Mouse (Mus musculus) heart, embryonic 11.5 days (tissue): ENCODE results near the gene Slc2a1. TPM values are rescaled to one million over a fixed set of nuclear protein-coding genes. Genes with fewer than 3 reads are reported as not detected.
A peak's percentile ranks its signal among the peaks of the same experiment; 100 is the strongest.

ENCODE experiments used
- ATAC-seq: fragments of 200-750 bp; cut with Nextera tagmentation; replicated peaks from 2 replicates; pipeline ENCODE4 v1.8.0; 2017; ENCODE audit warnings: moderate library complexity; ENCODE audit not compliant: insufficient number of reproducible peaks, low FRiP score, low TSS enrichment
- H3K27ac ChIP-seq: fragments of 300-500 bp; sonication (generic); 2 replicates; pipeline ENCODE4 v1.5.1; 2014; ENCODE audit warnings: mild to moderate bottlenecking, low read depth, low read length
- H3K27me3 ChIP-seq: fragments of 300-500 bp; sonication (generic); 2 replicates; pipeline ENCODE4 v1.6.1; 2014; ENCODE audit warnings: mild to moderate bottlenecking, low read length, mixed read lengths; ENCODE audit not compliant: control insufficient read depth, insufficient read depth
- H3K36me3 ChIP-seq: fragments of 300-500 bp; sonication (generic); 2 replicates; pipeline ENCODE4 v1.6.1; 2014; ENCODE audit warnings: mild to moderate bottlenecking, low read length, moderate library complexity, mixed read lengths; ENCODE audit not compliant: control insufficient read depth, insufficient read depth
- H3K4me1 ChIP-seq: fragments of 300-500 bp; sonication (generic); 2 replicates; pipeline ENCODE4 v1.6.1; 2014; ENCODE audit warnings: low read length; ENCODE audit not compliant: control insufficient read depth, insufficient read depth
- H3K4me2 ChIP-seq: fragments of 300-500 bp; sonication (generic); 2 replicates; pipeline ENCODE4 v1.6.1; 2014; ENCODE audit warnings: mild to moderate bottlenecking, moderate library complexity
- H3K4me3 ChIP-seq: fragments of 300-500 bp; sonication (generic); 2 replicates; pipeline ENCODE4 v1.5.1; 2014; ENCODE audit warnings: low read depth, low read length
- H3K9ac ChIP-seq: fragments of 300-500 bp; sonication (generic); 2 replicates; pipeline ENCODE4 v1.6.1; 2014; ENCODE audit warnings: mild to moderate bottlenecking, low read depth, low read length, moderate library complexity
- H3K9me3 ChIP-seq: fragments of 300-500 bp; sonication (generic); replicated peaks from 2 replicates; pipeline ENCODE4 v1.6.1; 2016; ENCODE audit warnings: low read length; ENCODE audit not compliant: control insufficient read depth
- WGBS: fragments of 180-500 bp; shearing (Covaris S2); extraction: QIAGEN DNeasy Blood & Tissue Kit; methylation state at CpG from one replicate; pipeline ENCODE4 v1.1.7; 2014; ENCODE audit not compliant: insufficient replicate concordance; 5-methylcytosine and 5-hydroxymethylcytosine counted together
- polyA plus RNA-seq: library from polyadenylated mRNA; unstranded; fragments of >200 nt; fragmentation: Nextera tagmentation; extraction: Ambion mirVana; gene quantifications from 2 replicates; pipeline ENCODE4 v1.2.1, GENCODE M21; 2014

Slc2a1 gene
- polyA plus RNA-seq, 1 experiment from 2014 or later: 426 TPM

DNA sequence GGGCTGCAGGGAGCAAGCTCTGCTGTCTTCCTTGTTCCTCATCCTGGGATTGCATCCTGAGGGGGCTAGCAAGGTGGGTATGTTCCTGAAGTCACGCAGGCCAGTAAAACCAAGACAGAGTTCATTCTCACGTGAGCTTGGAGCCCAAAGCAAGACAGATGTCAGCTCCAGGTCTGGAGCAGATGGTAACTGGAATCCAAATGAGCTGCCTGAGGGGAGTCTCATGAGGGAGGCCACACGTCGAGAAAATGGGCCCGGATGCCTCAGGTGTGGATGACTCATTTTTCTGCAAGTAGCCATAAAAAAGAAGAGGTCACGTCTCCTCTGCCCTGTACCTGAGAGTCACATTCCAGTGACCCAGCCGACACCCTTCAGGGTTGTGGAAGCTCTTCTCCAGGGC is 14.6 kb upstream of the Slc2a1 start:
- Histone ChIP-seq H3K4me1 (no peaks in the 10 kb centered on the region), H3K9ac (no peak overlapping the region), H3K4me2 (no peak overlapping the region), H3K36me3 (no peaks in the 10 kb centered on the region), H3K27me3 (no peaks in the 10 kb centered on the region), H3K9me3 (no peaks in the 10 kb centered on the region), H3K27ac (no peak overlapping the region), H3K4me3 (no peak overlapping the region)
- ATAC-seq: no peak
- WGBS: 78% methylated on average over 7 of the region's 7 CpGs

DNA sequence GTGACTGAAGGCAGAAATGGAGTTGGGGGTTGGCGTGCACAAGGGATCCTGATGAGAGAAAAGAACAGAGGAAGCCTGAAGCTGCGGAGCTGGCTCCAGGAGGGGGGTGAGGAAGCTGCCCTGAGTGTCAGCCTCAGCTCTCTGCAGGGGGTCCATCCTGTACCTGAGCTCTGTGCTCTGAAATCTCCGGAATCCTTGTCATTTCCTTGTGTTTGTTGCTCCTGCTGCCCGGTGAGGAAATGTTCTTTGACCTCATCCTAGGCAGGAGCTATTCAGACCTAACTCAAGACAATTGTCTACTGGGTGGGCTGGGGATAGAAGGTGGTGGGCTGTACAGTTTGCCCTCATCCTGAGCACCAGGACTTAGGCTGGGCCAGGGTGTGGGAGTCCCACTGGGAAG is 13.5 kb upstream of the Slc2a1 start:
- H3K9ac ChIP-seq: no peak overlapping the region
- H3K27me3 ChIP-seq: no peaks in the 10 kb centered on the region
- no peaks in the 10 kb centered on the region for H3K4me1 ChIP-seq
- 26% methylated on average over 4 of the region's 4 CpGs for WGBS
- H3K4me2 ChIP-seq: no peak overlapping the region
- H3K36me3 ChIP-seq: no peaks in the 10 kb centered on the region
- no peak for ATAC-seq
- H3K4me3 ChIP-seq: no peak overlapping the region
- H3K9me3 ChIP-seq: no peaks in the 10 kb centered on the region
- no peak overlapping the region for H3K27ac ChIP-seq

DNA sequence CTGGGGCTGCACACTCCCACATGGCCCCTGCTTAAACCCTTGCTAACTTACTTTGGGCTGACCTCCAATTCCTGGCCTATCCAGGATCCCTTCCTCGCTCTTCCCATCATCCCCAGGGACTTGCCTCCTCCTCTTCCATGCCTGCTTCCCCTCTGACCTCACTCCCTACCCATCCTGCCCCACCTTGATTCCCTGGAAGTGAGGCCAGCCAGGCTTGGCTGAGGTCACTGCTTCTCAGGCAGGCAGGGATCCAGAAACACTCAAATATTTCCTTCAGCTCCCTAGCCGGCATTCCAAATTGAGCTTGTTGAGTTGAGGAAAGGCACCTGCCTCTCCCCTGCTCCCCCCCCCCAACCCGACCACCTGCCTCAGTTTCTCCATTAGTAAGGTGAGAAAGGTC is 12.1 kb upstream of the Slc2a1 start:
- no peaks in the 10 kb centered on the region for H3K9me3 ChIP-seq
- WGBS: 64% methylated on average over 3 of the region's 3 CpGs
- ATAC-seq: no peak

DNA sequence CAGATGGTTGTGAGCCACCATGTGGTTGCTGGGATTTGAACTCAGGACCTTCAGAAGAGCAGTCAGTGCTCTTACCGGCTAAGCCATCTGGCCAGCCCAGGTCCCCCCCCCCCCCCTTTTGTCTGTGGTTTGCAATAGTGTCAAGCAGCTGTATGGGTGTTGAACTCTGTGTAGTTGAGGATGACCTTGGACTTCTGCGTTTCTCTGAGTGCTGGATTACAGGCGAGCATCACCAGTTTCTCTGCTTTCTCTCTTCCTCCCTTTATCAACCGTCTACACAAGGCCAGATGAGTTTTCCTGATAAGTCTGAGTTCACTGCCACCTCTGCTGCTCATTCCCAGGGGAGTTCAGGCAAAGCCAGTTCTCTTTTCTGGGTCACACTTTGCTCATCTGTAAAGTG is 11.1 kb upstream of the Slc2a1 start:
- no peaks in the 10 kb centered on the region for H3K4me1 ChIP-seq
- H3K36me3 ChIP-seq: no peaks in the 10 kb centered on the region
- H3K4me2 ChIP-seq: no peak overlapping the region
- ATAC-seq: no peak
- no peak overlapping the region for H3K27ac ChIP-seq
- H3K9me3 ChIP-seq: no peaks in the 10 kb centered on the region
- no peaks in the 10 kb centered on the region for H3K27me3 ChIP-seq
- no peak overlapping the region for H3K9ac ChIP-seq
- 73% methylated on average over 4 of the region's 4 CpGs for WGBS
- no peak overlapping the region for H3K4me3 ChIP-seq

More for the DNA sequence above, 12.1 kb upstream of the Slc2a1 start:
- Histone ChIP-seq H3K36me3 (no peaks in the 10 kb centered on the region), H3K9ac (no peak overlapping the region), H3K4me1 (no peaks in the 10 kb centered on the region), H3K27ac (no peak overlapping the region), H3K4me2 (no peak overlapping the region), H3K4me3 (no peak overlapping the region), H3K27me3 (no peaks in the 10 kb centered on the region)

DNA sequence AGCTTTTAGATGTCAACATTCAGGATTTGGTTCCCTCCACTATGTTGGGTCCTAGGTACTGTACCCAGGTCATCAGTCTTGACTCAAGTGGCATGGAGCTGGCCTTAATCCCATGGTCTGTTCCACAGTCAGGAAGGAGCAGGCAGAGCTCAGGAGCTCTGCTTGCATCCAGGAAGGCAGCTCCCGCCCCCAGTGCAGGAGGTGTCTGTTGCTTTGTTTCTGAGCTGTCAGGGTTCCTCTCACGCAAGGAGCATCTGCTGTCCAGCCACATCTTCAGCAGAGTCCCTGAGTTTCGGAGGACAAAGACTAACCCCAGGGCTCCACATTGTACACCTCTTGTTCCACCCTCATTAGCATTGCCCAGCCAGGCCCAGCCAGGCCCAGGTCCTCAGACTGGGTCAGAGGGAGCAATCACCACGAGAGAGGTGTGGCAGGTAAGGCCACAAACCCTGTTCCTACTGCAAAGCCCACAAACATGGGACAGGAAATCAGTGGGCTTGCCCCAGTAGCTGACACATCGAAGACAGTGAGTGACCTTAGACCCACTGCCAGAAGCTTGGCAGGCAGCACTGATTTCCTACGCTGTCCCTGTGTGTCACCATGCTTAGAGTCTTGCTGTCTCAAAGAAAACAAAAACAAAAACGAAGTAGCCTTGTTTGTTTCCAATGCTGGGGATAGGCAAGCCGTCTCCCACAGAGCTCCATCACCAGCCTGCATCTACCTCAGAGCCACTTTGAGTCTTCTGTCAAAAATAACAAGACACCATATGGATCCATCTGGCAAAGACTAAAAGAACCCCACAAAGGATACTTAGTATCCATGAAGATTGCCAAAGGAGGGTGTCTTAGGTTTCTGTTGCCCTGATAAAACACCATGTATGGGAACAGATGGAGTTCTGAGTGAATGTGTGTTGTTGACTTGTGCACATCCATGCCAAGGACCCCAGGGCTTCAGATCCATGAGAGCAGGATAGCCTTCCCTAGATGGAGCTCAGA is 10.0 kb upstream of the Slc2a1 start:
- Histone ChIP-seq H3K36me3 (no peaks in the 10 kb centered on the region), H3K4me1 (no peaks in the 10 kb centered on the region), H3K9me3 (no peaks in the 10 kb centered on the region), H3K4me2 (no peak overlapping the region), H3K27me3 (no peaks in the 10 kb centered on the region), H3K27ac (no peak overlapping the region), H3K4me3 (no peak overlapping the region), H3K9ac (no peak overlapping the region)
- ATAC-seq: no peak
- 58% methylated on average over 8 of the region's 8 CpGs for WGBS

DNA sequence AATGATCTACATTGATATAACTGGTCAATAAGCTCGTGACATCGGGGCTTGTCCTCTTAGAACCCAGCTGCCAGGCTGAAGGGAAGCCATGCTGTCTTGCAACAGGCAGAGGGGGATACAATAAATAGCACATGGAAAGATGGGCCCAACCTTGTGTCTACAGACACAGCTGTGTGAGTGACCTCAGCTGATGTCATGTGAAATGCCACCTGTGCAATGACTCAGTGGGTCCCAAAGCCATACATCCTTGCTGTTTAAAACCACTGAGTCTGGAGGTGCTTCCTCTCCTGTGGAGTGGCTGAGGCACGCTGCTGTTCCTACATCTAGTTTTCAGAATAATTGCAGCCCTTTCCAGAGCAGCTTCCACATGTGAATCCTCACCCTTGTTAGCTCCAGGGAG is 7.1 kb upstream of the Slc2a1 start:
- H3K36me3 ChIP-seq: no peaks in the 10 kb centered on the region
- H3K4me1 ChIP-seq: peaks cover 14% of the 10 kb centered on the region; the same call in 1 of the 2 replicates
- no peak overlapping the region for H3K9ac ChIP-seq
- H3K4me2 ChIP-seq: no peak overlapping the region
- no peaks in the 10 kb centered on the region for H3K27me3 ChIP-seq
- no peak for ATAC-seq
- H3K4me3 ChIP-seq: no peak overlapping the region
- 85% methylated on average over 3 of the region's 3 CpGs for WGBS
- H3K27ac ChIP-seq: no peak overlapping the region
- H3K9me3 ChIP-seq: no peaks in the 10 kb centered on the region

DNA sequence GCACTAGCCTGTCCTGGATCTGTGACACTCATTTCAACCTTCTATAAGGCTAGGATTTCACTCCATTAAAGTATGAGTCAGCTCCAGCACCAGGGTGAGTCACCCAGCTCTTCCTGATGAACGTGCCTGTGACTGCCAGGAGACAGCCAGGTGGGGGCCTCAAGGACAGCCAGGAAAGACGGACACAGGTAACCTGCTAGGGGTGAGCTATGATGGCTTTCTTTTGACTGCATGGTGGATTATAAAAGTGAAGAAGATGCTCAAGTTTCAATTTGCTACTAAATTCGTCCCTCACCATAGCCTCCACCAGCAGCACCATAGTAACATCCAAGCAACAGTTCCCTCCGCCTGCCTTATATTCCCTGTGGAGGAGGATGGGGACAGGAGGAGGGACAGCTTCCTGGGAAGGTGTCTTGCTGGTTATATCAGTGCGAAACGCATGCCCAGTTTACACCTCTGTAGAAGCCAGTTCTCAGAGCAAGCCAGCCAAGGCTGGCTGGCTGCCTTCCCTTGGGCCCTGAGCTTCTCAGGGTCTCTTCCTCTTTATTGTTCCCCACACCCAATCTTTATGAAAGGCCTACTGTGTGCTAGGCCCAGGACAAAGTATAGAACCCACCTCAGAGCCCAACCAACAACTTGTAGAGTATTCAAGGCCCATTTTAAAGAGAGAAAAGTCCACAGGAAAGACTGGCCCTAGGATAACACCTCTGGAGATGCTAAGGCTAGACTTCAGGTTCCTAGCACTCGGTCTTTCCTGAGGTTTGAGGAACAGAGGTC is 6.0 kb upstream of the Slc2a1 start:
- Histone ChIP-seq H3K36me3 (no peaks in the 10 kb centered on the region), H3K4me1 (peaks cover 16% of the 10 kb centered on the region; the same call in 1 of the 2 replicates), H3K4me3 (no peak overlapping the region), H3K9ac (no peak overlapping the region), H3K27me3 (no peaks in the 10 kb centered on the region), H3K4me2 (no peak overlapping the region), H3K9me3 (no peaks in the 10 kb centered on the region), H3K27ac (no peak overlapping the region)
- ATAC-seq: no peak
- WGBS: 66% methylated on average over 7 of the region's 7 CpGs

DNA sequence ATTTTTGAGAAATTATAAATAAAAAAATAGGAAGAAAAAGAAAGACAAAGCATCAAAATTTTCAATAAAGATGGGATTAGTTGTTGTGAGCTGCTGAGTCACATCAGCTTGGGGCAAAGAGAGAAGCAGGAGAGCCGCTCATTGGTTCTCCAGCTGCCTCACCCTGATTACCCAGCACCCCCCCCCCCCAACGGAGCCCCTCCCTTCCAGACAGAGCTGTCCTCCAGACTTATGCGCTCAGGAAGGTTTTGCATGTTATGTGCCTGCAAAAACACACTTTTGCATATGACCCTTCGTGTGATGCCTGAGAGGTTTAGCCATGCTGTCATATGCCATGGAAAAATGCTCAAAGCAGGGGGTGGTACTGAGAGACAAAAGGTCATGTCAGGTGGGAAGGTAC is 3.7 kb upstream of the Slc2a1 start:
- Histone ChIP-seq H3K9me3 (no peaks in the 10 kb centered on the region), H3K36me3 (no peaks in the 10 kb centered on the region), H3K4me1 (peaks cover 23% of the 10 kb centered on the region; the same call in 1 of the 2 replicates), H3K4me2 (peak overlapping the region; percentile 68), H3K27ac (peak overlapping the region; percentile 76), H3K9ac (peak overlapping the region; percentile 72), H3K27me3 (no peaks in the 10 kb centered on the region), H3K4me3 (peak overlapping the region; percentile 39; the same call in 1 of the 2 replicates)
- WGBS: 46% methylated on average over 4 of the region's 4 CpGs
- ATAC-seq: no peak
